Mouse (Mus musculus): ENCODE data around the gene Smco3. TPM values are rescaled to one million over a fixed set of nuclear protein-coding genes. Genes with fewer than 3 reads are reported as not detected.

Smco3 gene
- polyA plus RNA-seq, 1 experiment from 2014 or later = 0.20 TPM

GRCm38 (mm10) chr6:136857873-136858260 lies 22.6 kb upstream of the Smco3 start:
- no peaks in the 10 kb centered on the region for H3K27me3 ChIP-seq (replicated peaks)
- peak; percentile 40 for ATAC-seq (ENCODE audit: extremely low read depth, insufficient number of reproducible peaks, low FRiP score, low TSS enrichment)
- peak overlapping the region; percentile 97 for H3K27ac ChIP-seq (replicated peaks)
- H3K9me3 ChIP-seq = no peaks in the 10 kb centered on the region
- H3K9ac ChIP-seq = peak overlapping the region; percentile 78
- peaks cover 81% of the 10 kb centered on the region for H3K4me1 ChIP-seq
- H3K4me3 ChIP-seq = peak overlapping the region; percentile 48
- 4% methylated on average over 11 of the region's 11 CpGs for WGBS
- H3K4me2 ChIP-seq = peak overlapping the region; percentile 73
- H3K36me3 ChIP-seq = 0 out of 2 replicates have a peak, but pooled peaks cover 2% of the 10 kb centered on the region

GRCm38 (mm10) chr6:136857186-136857872 lies 22.1 kb upstream of the Smco3 start, which contains the start of gene Art4:
Gene Art4 (minus strand): TSS chr6:136857733.
- Histone ChIP-seq H3K27ac (replicated peaks) (peak within 1 kb of the TSS; percentile 97), H3K9ac (peak within 1 kb of the TSS; percentile 78), H3K4me2 (peak within 1 kb of the TSS; percentile 73), H3K36me3 (0 out of 2 replicates have a peak, but pooled peaks cover 2% of the 10 kb centered on the region), H3K27me3 (replicated peaks) (no peaks in the 10 kb centered on the region), H3K4me1 (peaks cover 86% of the 10 kb centered on the region), H3K9me3 (no peaks in the 10 kb centered on the region), H3K4me3 (peak within 1 kb of the TSS; percentile 48)
- ATAC-seq (ENCODE audit: extremely low read depth, insufficient number of reproducible peaks, low FRiP score, low TSS enrichment) = peak; percentile 45; the same call in 1 of the 2 replicates
- WGBS = 11% methylated on average over 18 of the region's 18 CpGs

- H3K4me2 ChIP-seq = peak overlapping the region; percentile 73
- peak overlapping the region; percentile 97 for H3K27ac ChIP-seq (replicated peaks)
- peaks cover 85% of the 10 kb centered on the region for H3K4me1 ChIP-seq
- H3K9me3 ChIP-seq = no peaks in the 10 kb centered on the region
- H3K27me3 ChIP-seq (replicated peaks) = no peaks in the 10 kb centered on the region
- peaks cover 9% of the 10 kb centered on the region; the same call in 1 of the 2 replicates for H3K36me3 ChIP-seq
- WGBS = 14% methylated on average over 14 of the region's 14 CpGs
- no peak for ATAC-seq (ENCODE audit: extremely low read depth, insufficient number of reproducible peaks, low FRiP score, low TSS enrichment)
- H3K4me3 ChIP-seq = peak overlapping the region; percentile 48
- peak overlapping the region; percentile 78 for H3K9ac ChIP-seq
Measured at GRCm38 (mm10) chr6:136856071-136856636, 20.9 kb upstream of the Smco3 start.

- peak overlapping the region; percentile 97 for H3K27ac ChIP-seq (replicated peaks)
- no peak for ATAC-seq (ENCODE audit: extremely low read depth, insufficient number of reproducible peaks, low FRiP score, low TSS enrichment)
- peaks cover 83% of the 10 kb centered on the region for H3K4me1 ChIP-seq
- H3K9me3 ChIP-seq = no peaks in the 10 kb centered on the region
- peak overlapping the region; percentile 73 for H3K4me2 ChIP-seq
- WGBS = 66% methylated on average over 2 of the region's 2 CpGs
- no peaks in the 10 kb centered on the region for H3K27me3 ChIP-seq (replicated peaks)
- H3K36me3 ChIP-seq = peaks cover 9% of the 10 kb centered on the region; the same call in 1 of the 2 replicates
- peak overlapping the region; percentile 78; the same call in 1 of the 2 replicates for H3K9ac ChIP-seq
- peak overlapping the region; percentile 48 for H3K4me3 ChIP-seq
Measured at GRCm38 (mm10) chr6:136855183-136855582, 19.9 kb upstream of the Smco3 start.

- peaks cover 78% of the 10 kb centered on the region for H3K4me1 ChIP-seq
- H3K4me2 ChIP-seq = peak overlapping the region; percentile 73
- peak overlapping the region; percentile 48 for H3K4me3 ChIP-seq
- WGBS = 69% methylated on average over 11 of the region's 11 CpGs
- 0 out of 2 replicates have a peak overlapping the region, but pooled peaks have one; percentile 20 for H3K27ac ChIP-seq (replicated peaks)
- H3K27me3 ChIP-seq (replicated peaks) = no peaks in the 10 kb centered on the region
- no peak overlapping the region for H3K9ac ChIP-seq
- H3K9me3 ChIP-seq = no peaks in the 10 kb centered on the region
- ATAC-seq (ENCODE audit: extremely low read depth, insufficient number of reproducible peaks, low FRiP score, low TSS enrichment) = no peak
- peaks cover 12% of the 10 kb centered on the region for H3K36me3 ChIP-seq
Measured at GRCm38 (mm10) chr6:136854361-136854781, 19.1 kb upstream of the Smco3 start.

GRCm38 (mm10) chr6:136852762-136853161 lies 17.5 kb upstream of the Smco3 start:
- Histone ChIP-seq H3K9ac (0 out of 2 replicates have a peak overlapping the region, but pooled peaks have one; percentile 34), H3K9me3 (no peaks in the 10 kb centered on the region), H3K36me3 (peaks cover 23% of the 10 kb centered on the region), H3K27ac (replicated peaks) (peak overlapping the region; percentile 48; the same call in 1 of the 2 replicates), H3K4me1 (peaks cover 62% of the 10 kb centered on the region), H3K4me2 (peak overlapping the region; percentile 1; the same call in 1 of the 2 replicates), H3K27me3 (replicated peaks) (no peaks in the 10 kb centered on the region), H3K4me3 (no peak overlapping the region)
- ATAC-seq (ENCODE audit: extremely low read depth, insufficient number of reproducible peaks, low FRiP score, low TSS enrichment) = no peak
- 53% methylated on average over 3 of the region's 3 CpGs for WGBS

- 0 out of 2 replicates have a peak overlapping the region, but pooled peaks have one; percentile 34 for H3K9ac ChIP-seq
- no peak for ATAC-seq (ENCODE audit: extremely low read depth, insufficient number of reproducible peaks, low FRiP score, low TSS enrichment)
- H3K4me1 ChIP-seq = peaks cover 58% of the 10 kb centered on the region
- H3K27ac ChIP-seq (replicated peaks) = peak overlapping the region; percentile 48; the same call in 1 of the 2 replicates
- no peaks in the 10 kb centered on the region for H3K27me3 ChIP-seq (replicated peaks)
- peaks cover 23% of the 10 kb centered on the region for H3K36me3 ChIP-seq
- no peak overlapping the region for H3K4me3 ChIP-seq
- H3K4me2 ChIP-seq = peak overlapping the region; percentile 1; the same call in 1 of the 2 replicates
- H3K9me3 ChIP-seq = no peaks in the 10 kb centered on the region
- WGBS = 82% methylated on average over 4 of the region's 4 CpGs
Measured at GRCm38 (mm10) chr6:136852348-136852747, 17.1 kb upstream of the Smco3 start.

- no peak for ATAC-seq (ENCODE audit: extremely low read depth, insufficient number of reproducible peaks, low FRiP score, low TSS enrichment)
- WGBS = 64% methylated on average over 6 of the region's 6 CpGs
- H3K4me3 ChIP-seq = no peak overlapping the region
Measured at GRCm38 (mm10) chr6:136850267-136850666, 15.0 kb upstream of the Smco3 start.

GRCm38 (mm10) chr6:136848971-136849370 lies 13.7 kb upstream of the Smco3 start:
- Histone ChIP-seq H3K9ac (no peak overlapping the region), H3K4me1 (peaks cover 25% of the 10 kb centered on the region), H3K36me3 (peaks cover 26% of the 10 kb centered on the region), H3K27ac (replicated peaks) (no peak overlapping the region), H3K4me3 (no peak overlapping the region), H3K9me3 (no peaks in the 10 kb centered on the region), H3K4me2 (no peak overlapping the region), H3K27me3 (replicated peaks) (no peaks in the 10 kb centered on the region)
- no peak for ATAC-seq (ENCODE audit: extremely low read depth, insufficient number of reproducible peaks, low FRiP score, low TSS enrichment)
- WGBS = 76% methylated on average over 5 of the region's 5 CpGs

More at GRCm38 (mm10) chr6:136850267-136850666, 15.0 kb upstream of the Smco3 start:
- peaks cover 37% of the 10 kb centered on the region for H3K4me1 ChIP-seq
- H3K36me3 ChIP-seq = peaks cover 26% of the 10 kb centered on the region
- no peak overlapping the region for H3K4me2 ChIP-seq
- 0 out of 2 replicates have a peak overlapping the region, but pooled peaks have one; percentile 8 for H3K27ac ChIP-seq (replicated peaks)
- H3K27me3 ChIP-seq (replicated peaks) = no peaks in the 10 kb centered on the region
- no peaks in the 10 kb centered on the region for H3K9me3 ChIP-seq
- no peak overlapping the region for H3K9ac ChIP-seq

GRCm38 (mm10) chr6:136848399-136848798 lies 13.1 kb upstream of the Smco3 start:
- WGBS = 81% methylated on average over 8 of the region's 8 CpGs
- H3K4me2 ChIP-seq = no peak overlapping the region

GRCm38 (mm10) chr6:136847790-136848189 lies 12.5 kb upstream of the Smco3 start:
- no peak overlapping the region for H3K9ac ChIP-seq
- no peaks in the 10 kb centered on the region for H3K9me3 ChIP-seq
- H3K36me3 ChIP-seq = peaks cover 24% of the 10 kb centered on the region
- H3K4me2 ChIP-seq = no peak overlapping the region
- no peak overlapping the region for H3K27ac ChIP-seq (replicated peaks)
- H3K27me3 ChIP-seq (replicated peaks) = no peaks in the 10 kb centered on the region
- H3K4me3 ChIP-seq = no peak overlapping the region
- H3K4me1 ChIP-seq = peaks cover 17% of the 10 kb centered on the region
- ATAC-seq (ENCODE audit: extremely low read depth, insufficient number of reproducible peaks, low FRiP score, low TSS enrichment) = no peak
- 16% methylated on average over 2 of the region's 2 CpGs for WGBS

More at GRCm38 (mm10) chr6:136848399-136848798, 13.1 kb upstream of the Smco3 start:
- H3K27ac ChIP-seq (replicated peaks) = no peak overlapping the region
- H3K9me3 ChIP-seq = no peaks in the 10 kb centered on the region
- H3K27me3 ChIP-seq (replicated peaks) = no peaks in the 10 kb centered on the region
- ATAC-seq (ENCODE audit: extremely low read depth, insufficient number of reproducible peaks, low FRiP score, low TSS enrichment) = no peak
- H3K36me3 ChIP-seq = peaks cover 24% of the 10 kb centered on the region
- H3K4me3 ChIP-seq = no peak overlapping the region
- H3K9ac ChIP-seq = no peak overlapping the region
- peaks cover 23% of the 10 kb centered on the region for H3K4me1 ChIP-seq
